Mouse (Mus musculus): ENCODE results near the gene Cdc42se2.

- TF ChIP-seq POLR2A (IDR thresholded peaks at IDR 0.05; ENCODE audit: borderline replicate concordance, extremely low read depth, insufficient read depth, insufficient read length, poor library complexity, severe bottlenecking): no peak
- TF ChIP-seq CTCF (IDR thresholded peaks at IDR 0.05; ENCODE audit: borderline replicate concordance, extremely low read depth, insufficient read depth, insufficient read length): no peak
Measured at GRCm38 (mm10) chr11:54730931-54731330, 56.5 kb downstream of the Cdc42se2 start.

All from brain, embryonic 14.5 days (tissue).